Comparison of ENCODE assay signal across 51 mouse cellular contexts in genomic region chr12:105209231-105209630, GRCm38 (mm10). TPM values are rescaled to one million over a fixed set of nuclear protein-coding genes. Genes with fewer than 3 reads are reported as not detected.
"Had no signal": no experiment of that assay in that cellular context is flagged by ENCODE, and none has a peak within 500 bp of the region (broad histone marks: within the 10 kb centered on the region; RNA-seq: fewer than 3 reads in every experiment).

No protein-coding gene starts in this region.

- H3K4me1 ChIP-seq: heart, embryonic 12.5 days; heart, embryonic 13.5 days; heart, embryonic 15.5 days; hindbrain, embryonic 10.5 days; hindbrain, embryonic 12.5 days; hindbrain, embryonic 13.5 days; hindbrain, embryonic 15.5 days; intestine, embryonic 15.5 days; kidney, embryonic 15.5 days had no signal

- H3K27me3 ChIP-seq: heart, embryonic 12.5 days; heart, embryonic 13.5 days; heart, embryonic 15.5 days; hindbrain, embryonic 12.5 days; hindbrain, embryonic 13.5 days; hindbrain, embryonic 15.5 days; intestine, embryonic 15.5 days; kidney, embryonic 15.5 days had no signal

- H3K36me3 ChIP-seq: heart, embryonic 12.5 days; heart, embryonic 13.5 days; heart, embryonic 15.5 days; hindbrain, embryonic 10.5 days; hindbrain, embryonic 12.5 days; hindbrain, embryonic 13.5 days; hindbrain, embryonic 15.5 days; intestine, embryonic 15.5 days; kidney, embryonic 15.5 days had no signal

- H3K4me3 ChIP-seq: heart, embryonic 12.5 days; heart, embryonic 13.5 days; heart, embryonic 15.5 days; hindbrain, embryonic 10.5 days; hindbrain, embryonic 12.5 days; hindbrain, embryonic 13.5 days; hindbrain, embryonic 15.5 days; intestine, embryonic 15.5 days; kidney, embryonic 15.5 days; layer of hippocampus, adult 2 months; left cerebral cortex, adult 2 months had no signal

- DNase-seq: heart, postnatal 10 days; heart, postnatal 36 days; heart, postnatal 4 days; kidney, adult 11 months; kidney, adult 18-20 months; kidney, adult 2 months; kidney, adult 8-10 months; kidney, adult 9 months; kidney, postnatal 10 days; kidney, postnatal 14 days; kidney, postnatal 25 days; kidney, postnatal 36 days; kidney, postnatal 4 days; layer of hippocampus, adult 9-11 months; layer of hippocampus, postnatal 36 days had no signal

- H3K9me3 ChIP-seq: heart, embryonic 12.5 days; heart, embryonic 13.5 days; heart, embryonic 15.5 days; hindbrain, embryonic 10.5 days; hindbrain, embryonic 12.5 days; hindbrain, embryonic 13.5 days; hindbrain, embryonic 15.5 days; intestine, embryonic 15.5 days; kidney, embryonic 15.5 days had no signal

- H3K27ac ChIP-seq: heart, embryonic 13.5 days; heart, embryonic 15.5 days; hindbrain, embryonic 10.5 days; hindbrain, embryonic 12.5 days; hindbrain, embryonic 13.5 days; hindbrain, embryonic 14.5 days; hindbrain, embryonic 15.5 days; hindbrain, postnatal 0 days; intestine, embryonic 15.5 days; kidney, embryonic 15.5 days; kidney, postnatal 0 days; layer of hippocampus, adult 2 months; left cerebral cortex, adult 2 months had no signal

RNA-seq across cellular contexts. Expression of gene Tcl1b4, which starts 7.5 kb away (rescaled TPM):
- total RNA-seq: heart, postnatal 10 days; heart, postnatal 25 days; heart, postnatal 36 days; heart, postnatal 4 days; hematopoietic stem cell, adult 5-6 weeks; hindbrain, postnatal 0 days; layer of hippocampus, adult 18-20 months; layer of hippocampus, adult 2 months; layer of hippocampus, adult 8-10 months; layer of hippocampus, postnatal 10 days; layer of hippocampus, postnatal 14 days; layer of hippocampus, postnatal 25 days; layer of hippocampus, postnatal 36 days; left cerebral cortex, adult 18-20 months; left cerebral cortex, adult 2 months; left cerebral cortex, adult 8-10 months had no signal
- polyA plus RNA-seq: heart, embryonic 11.5 days; heart, embryonic 12.5 days; heart, embryonic 13.5 days; heart, embryonic 14.5 days; heart, embryonic 15.5 days; heart, embryonic 16.5 days; heart, postnatal 0 days; hindbrain, embryonic 10.5 days; hindbrain, embryonic 11.5 days; hindbrain, embryonic 12.5 days; hindbrain, embryonic 13.5 days; hindbrain, embryonic 14.5 days; hindbrain, embryonic 15.5 days; hindbrain, embryonic 16.5 days; hindbrain, postnatal 0 days; inflammation-experienced regulatory T-cells, adult 6 months; intestine, embryonic 14.5 days; intestine, embryonic 15.5 days; intestine, embryonic 16.5 days; intestine, postnatal 0 days; kidney, adult 2 months; kidney, embryonic 14.5 days; kidney, embryonic 15.5 days; kidney, embryonic 16.5 days; kidney, postnatal 0 days; large intestine, adult 2 months had no signal

RNA-seq across cellular contexts. Expression of gene Tcl1, which starts 13.4 kb away (rescaled TPM):
- total RNA-seq: heart, postnatal 10 days; heart, postnatal 25 days; heart, postnatal 36 days; heart, postnatal 4 days; hematopoietic stem cell, adult 5-6 weeks; hindbrain, postnatal 0 days; layer of hippocampus, adult 18-20 months; layer of hippocampus, adult 2 months; layer of hippocampus, adult 8-10 months; layer of hippocampus, postnatal 10 days; layer of hippocampus, postnatal 14 days; layer of hippocampus, postnatal 25 days; layer of hippocampus, postnatal 36 days; left cerebral cortex, adult 18-20 months; left cerebral cortex, adult 2 months; left cerebral cortex, adult 8-10 months had no signal
- polyA plus RNA-seq: heart, embryonic 11.5 days; heart, embryonic 12.5 days; heart, embryonic 13.5 days; heart, embryonic 14.5 days; heart, embryonic 15.5 days; heart, embryonic 16.5 days; heart, postnatal 0 days; hindbrain, embryonic 10.5 days; hindbrain, embryonic 11.5 days; hindbrain, embryonic 12.5 days; hindbrain, embryonic 13.5 days; hindbrain, embryonic 14.5 days; hindbrain, embryonic 15.5 days; hindbrain, embryonic 16.5 days; hindbrain, postnatal 0 days; inflammation-experienced regulatory T-cells, adult 6 months; intestine, embryonic 14.5 days; intestine, embryonic 15.5 days; intestine, embryonic 16.5 days; intestine, postnatal 0 days; kidney, adult 2 months; kidney, embryonic 14.5 days; kidney, embryonic 15.5 days; kidney, embryonic 16.5 days; kidney, postnatal 0 days; large intestine, adult 2 months had no signal

RNA-seq across cellular contexts. Expression of gene Tcl1b3, which starts 18.4 kb away (rescaled TPM):
- total RNA-seq: heart, postnatal 10 days; heart, postnatal 25 days; heart, postnatal 36 days; heart, postnatal 4 days; hematopoietic stem cell, adult 5-6 weeks; hindbrain, postnatal 0 days; layer of hippocampus, adult 18-20 months; layer of hippocampus, adult 2 months; layer of hippocampus, adult 8-10 months; layer of hippocampus, postnatal 10 days; layer of hippocampus, postnatal 14 days; layer of hippocampus, postnatal 25 days; layer of hippocampus, postnatal 36 days; left cerebral cortex, adult 18-20 months; left cerebral cortex, adult 2 months; left cerebral cortex, adult 8-10 months had no signal
- polyA plus RNA-seq: heart, embryonic 11.5 days; heart, embryonic 12.5 days; heart, embryonic 13.5 days; heart, embryonic 14.5 days; heart, embryonic 15.5 days; heart, embryonic 16.5 days; heart, postnatal 0 days; hindbrain, embryonic 10.5 days; hindbrain, embryonic 11.5 days; hindbrain, embryonic 12.5 days; hindbrain, embryonic 13.5 days; hindbrain, embryonic 14.5 days; hindbrain, embryonic 15.5 days; hindbrain, embryonic 16.5 days; hindbrain, postnatal 0 days; inflammation-experienced regulatory T-cells, adult 6 months; intestine, embryonic 14.5 days; intestine, embryonic 15.5 days; intestine, embryonic 16.5 days; intestine, postnatal 0 days; kidney, adult 2 months; kidney, embryonic 14.5 days; kidney, embryonic 15.5 days; kidney, embryonic 16.5 days; kidney, postnatal 0 days; large intestine, adult 2 months had no signal

RNA-seq across cellular contexts. Expression of gene Tcl1b5, which starts 33.1 kb away (rescaled TPM):
- total RNA-seq: heart, postnatal 10 days; heart, postnatal 25 days; heart, postnatal 36 days; heart, postnatal 4 days; hematopoietic stem cell, adult 5-6 weeks; hindbrain, postnatal 0 days; layer of hippocampus, adult 18-20 months; layer of hippocampus, adult 2 months; layer of hippocampus, adult 8-10 months; layer of hippocampus, postnatal 10 days; layer of hippocampus, postnatal 14 days; layer of hippocampus, postnatal 25 days; layer of hippocampus, postnatal 36 days; left cerebral cortex, adult 18-20 months; left cerebral cortex, adult 2 months; left cerebral cortex, adult 8-10 months had no signal
- polyA plus RNA-seq: heart, embryonic 11.5 days; heart, embryonic 12.5 days; heart, embryonic 13.5 days; heart, embryonic 14.5 days; heart, embryonic 15.5 days; heart, embryonic 16.5 days; heart, postnatal 0 days; hindbrain, embryonic 10.5 days; hindbrain, embryonic 11.5 days; hindbrain, embryonic 12.5 days; hindbrain, embryonic 13.5 days; hindbrain, embryonic 14.5 days; hindbrain, embryonic 15.5 days; hindbrain, embryonic 16.5 days; hindbrain, postnatal 0 days; inflammation-experienced regulatory T-cells, adult 6 months; intestine, embryonic 14.5 days; intestine, embryonic 15.5 days; intestine, embryonic 16.5 days; intestine, postnatal 0 days; kidney, adult 2 months; kidney, embryonic 14.5 days; kidney, embryonic 15.5 days; kidney, embryonic 16.5 days; kidney, postnatal 0 days; large intestine, adult 2 months had no signal

RNA-seq across cellular contexts. Expression of gene Tcl1b1, which starts 49.7 kb away (rescaled TPM):
- total RNA-seq: heart, postnatal 10 days; heart, postnatal 25 days; heart, postnatal 36 days; heart, postnatal 4 days; hematopoietic stem cell, adult 5-6 weeks; hindbrain, postnatal 0 days; layer of hippocampus, adult 18-20 months; layer of hippocampus, adult 2 months; layer of hippocampus, adult 8-10 months; layer of hippocampus, postnatal 10 days; layer of hippocampus, postnatal 14 days; layer of hippocampus, postnatal 25 days; layer of hippocampus, postnatal 36 days; left cerebral cortex, adult 18-20 months; left cerebral cortex, adult 2 months; left cerebral cortex, adult 8-10 months had no signal
- polyA plus RNA-seq: heart, embryonic 11.5 days; heart, embryonic 12.5 days; heart, embryonic 13.5 days; heart, embryonic 14.5 days; heart, embryonic 15.5 days; heart, embryonic 16.5 days; heart, postnatal 0 days; hindbrain, embryonic 10.5 days; hindbrain, embryonic 11.5 days; hindbrain, embryonic 12.5 days; hindbrain, embryonic 13.5 days; hindbrain, embryonic 14.5 days; hindbrain, embryonic 15.5 days; hindbrain, embryonic 16.5 days; hindbrain, postnatal 0 days; inflammation-experienced regulatory T-cells, adult 6 months; intestine, embryonic 14.5 days; intestine, embryonic 15.5 days; intestine, embryonic 16.5 days; intestine, postnatal 0 days; kidney, adult 2 months; kidney, embryonic 14.5 days; kidney, embryonic 15.5 days; kidney, embryonic 16.5 days; kidney, postnatal 0 days; large intestine, adult 2 months had no signal
